Mouse (Mus musculus): ENCODE results near the gene Esm1.

- TF ChIP-seq CTCF (IDR thresholded peaks at IDR 0.05; ENCODE audit: borderline replicate concordance, extremely low read depth, insufficient read depth, insufficient read length) (no peak), POLR2A (IDR thresholded peaks at IDR 0.05; ENCODE audit: borderline replicate concordance, extremely low read depth, insufficient read depth, insufficient read length, poor library complexity, severe bottlenecking) (no peak)
These were observed at the start of gene Esm1 for GRCm38 (mm10) chr13:113209624-113210023.
